Mouse (Mus musculus): ENCODE measurements around the gene Plekhg2.
A peak's percentile ranks its signal among the peaks of the same experiment; 100 is the strongest.

- TF ChIP-seq CTCF (IDR thresholded peaks at IDR 0.05; ENCODE audit: extremely low read depth, insufficient read depth, insufficient read length, insufficient replicate concordance) (peak; percentile 28; the same call in 1 of the 2 replicates), POLR2A (IDR thresholded peaks at IDR 0.05; ENCODE audit: low read depth, low read length) (no peak)
Observed at GRCm38 (mm10) chr7:28373131-28373581, 757 bp upstream of the Plekhg2 start.
